Mouse (Mus musculus): ENCODE data around the gene Tmcc2. TPM values are rescaled to one million over a fixed set of nuclear protein-coding genes. Genes with fewer than 3 reads are reported as not detected.

The Tmcc2 gene
- polyA plus RNA-seq, 1 experiment from 2014 or later: 4.5 TPM

DNA sequence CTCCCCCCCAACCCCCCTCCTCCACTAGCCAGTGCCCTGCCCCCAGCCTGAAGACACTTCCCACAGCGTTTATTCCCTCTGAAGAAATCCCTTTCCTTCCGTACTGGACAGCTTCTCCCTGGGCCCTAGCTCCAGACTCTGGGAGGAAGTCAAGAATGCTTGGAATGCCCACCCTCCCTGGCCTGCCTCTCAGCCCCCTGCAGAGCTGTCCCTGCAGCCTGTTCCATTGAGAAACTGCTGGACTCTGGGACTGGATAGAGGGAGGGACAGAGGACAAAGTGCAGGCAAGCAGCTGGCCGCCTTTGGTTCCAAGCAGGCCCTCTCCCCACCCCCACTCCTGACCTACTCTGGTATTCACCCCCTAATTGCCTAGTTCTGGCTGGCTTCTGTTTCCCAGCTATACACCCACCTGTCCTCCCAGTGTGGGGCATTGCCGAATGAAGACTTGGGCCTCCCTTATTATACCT lies 57.4 kb downstream of the Tmcc2 start:
- Histone ChIP-seq H3K4me2 (ENCODE audit: low read length) (no peak overlapping the region), H3K4me3 (replicated peaks; ENCODE audit: low read depth, low read length) (no peak overlapping the region), H3K27me3 (ENCODE audit: insufficient read depth, low read length) (no peaks in the 10 kb centered on the region), H3K36me3 (ENCODE audit: insufficient read depth, low read length) (peaks cover 8% of the 10 kb centered on the region; the same call in 1 of the 2 replicates), H3K4me1 (replicated peaks; ENCODE audit: insufficient read depth, low read length) (peaks cover 44% of the 10 kb centered on the region), H3K9ac (ENCODE audit: low read depth, low read length) (peak overlapping the region; percentile 29; the same call in 1 of the 2 replicates), H3K27ac (peak overlapping the region; percentile 94), H3K9me3 (replicated peaks; ENCODE audit: low read length) (no peaks in the 10 kb centered on the region)
- ATAC-seq (replicated peaks; ENCODE audit: low FRiP score, low read depth) (peak; percentile 87), DNase-seq (ENCODE audit: low spot score) (peak; percentile 94)
- TF ChIP-seq CTCF (IDR thresholded peaks at IDR 0.05; ENCODE audit: low read depth): no peak
- 3% methylated on average over 4 of the region's 4 CpGs for WGBS

DNA sequence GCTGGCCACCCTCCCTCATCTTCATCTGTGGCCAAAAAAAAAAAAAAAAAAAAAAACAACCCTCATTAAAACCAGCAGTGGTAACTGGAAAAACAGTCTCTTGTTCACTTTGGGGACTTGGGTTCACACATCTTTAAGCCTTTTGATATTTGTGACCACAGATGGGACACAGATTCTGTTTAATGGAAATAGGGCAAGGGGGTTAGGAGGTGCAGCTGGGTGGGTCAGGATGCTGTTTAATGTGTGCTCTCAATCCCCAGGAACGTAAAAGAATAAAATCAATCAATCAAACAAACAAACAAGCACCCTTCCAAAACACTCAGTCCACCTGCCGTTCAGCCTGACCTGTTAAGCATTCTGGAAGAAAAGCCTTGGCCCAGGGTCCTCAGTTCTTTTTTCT lies 57.9 kb downstream of the Tmcc2 start:
- H3K27ac ChIP-seq: peak overlapping the region; percentile 94
- no peaks in the 10 kb centered on the region for H3K27me3 ChIP-seq (ENCODE audit: insufficient read depth, low read length)
- WGBS: 10% methylated on average over 2 of the region's 2 CpGs
- peaks cover 8% of the 10 kb centered on the region; the same call in 1 of the 2 replicates for H3K36me3 ChIP-seq (ENCODE audit: insufficient read depth, low read length)
- ATAC-seq (replicated peaks; ENCODE audit: low FRiP score, low read depth) (no peak), DNase-seq (ENCODE audit: low spot score) (no peak)
- H3K9me3 ChIP-seq (replicated peaks; ENCODE audit: low read length): no peaks in the 10 kb centered on the region
- H3K4me3 ChIP-seq (replicated peaks; ENCODE audit: low read depth, low read length): no peak overlapping the region
- TF ChIP-seq CTCF (IDR thresholded peaks at IDR 0.05; ENCODE audit: low read depth): no peak
- no peak overlapping the region for H3K9ac ChIP-seq (ENCODE audit: low read depth, low read length)
- no peak overlapping the region for H3K4me2 ChIP-seq (ENCODE audit: low read length)
- peaks cover 44% of the 10 kb centered on the region for H3K4me1 ChIP-seq (replicated peaks; ENCODE audit: insufficient read depth, low read length)

DNA sequence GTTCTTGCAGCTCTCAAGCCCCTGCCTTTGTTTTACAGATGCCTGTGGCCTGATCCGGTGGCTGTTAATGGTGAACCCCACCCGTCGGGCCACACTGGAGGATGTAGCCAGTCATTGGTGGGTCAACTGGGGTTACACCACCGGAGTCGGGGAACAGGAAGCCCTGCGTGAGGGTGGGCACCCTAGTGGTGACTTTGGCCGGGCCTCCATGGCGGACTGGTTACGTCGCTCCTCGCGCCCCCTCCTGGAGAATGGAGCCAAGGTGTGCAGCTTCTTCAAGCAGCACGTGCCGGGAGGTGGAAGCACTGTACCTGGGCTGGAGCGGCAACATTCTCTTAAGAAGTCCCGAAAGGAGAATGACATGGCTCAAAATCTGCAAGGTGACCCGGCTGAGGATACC lies 59.8 kb downstream of the Tmcc2 start:
- 92% methylated on average over 17 of the region's 17 CpGs for WGBS
- 0 out of 2 replicates have a peak, but pooled peaks have one; percentile 10 for TF ChIP-seq CTCF (IDR thresholded peaks at IDR 0.05; ENCODE audit: low read depth)
- Histone ChIP-seq H3K27ac (no peak overlapping the region), H3K36me3 (ENCODE audit: insufficient read depth, low read length) (peaks cover 8% of the 10 kb centered on the region; the same call in 1 of the 2 replicates), H3K9ac (ENCODE audit: low read depth, low read length) (no peak overlapping the region), H3K27me3 (ENCODE audit: insufficient read depth, low read length) (no peaks in the 10 kb centered on the region), H3K4me2 (ENCODE audit: low read length) (no peak overlapping the region), H3K4me3 (replicated peaks; ENCODE audit: low read depth, low read length) (no peak overlapping the region), H3K4me1 (replicated peaks; ENCODE audit: insufficient read depth, low read length) (peaks cover 45% of the 10 kb centered on the region), H3K9me3 (replicated peaks; ENCODE audit: low read length) (no peaks in the 10 kb centered on the region)
- no peak for DNase-seq (ENCODE audit: low spot score)
- ATAC-seq (replicated peaks; ENCODE audit: low FRiP score, low read depth): no peak

DNA sequence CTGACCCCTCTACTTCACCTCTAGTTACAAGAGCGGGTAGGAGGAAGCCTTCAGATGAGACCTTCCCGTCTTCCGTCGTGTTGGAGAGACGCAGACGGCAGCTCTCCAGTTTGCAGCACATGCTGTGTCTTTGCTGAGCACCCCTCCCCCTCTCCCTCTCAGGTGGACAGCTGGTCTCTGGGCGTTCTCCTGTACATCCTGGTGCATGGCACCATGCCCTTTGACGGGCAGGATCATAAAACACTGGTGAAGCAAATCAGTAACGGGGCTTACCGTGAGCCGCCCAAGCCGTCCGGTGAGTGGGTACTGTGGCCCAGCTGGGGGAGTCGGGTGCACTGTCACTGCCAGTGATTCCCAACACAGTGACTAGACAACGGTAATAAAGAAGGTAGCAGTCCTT lies 60.7 kb downstream of the Tmcc2 start:
- DNase-seq (ENCODE audit: low spot score): no peak
- 49% methylated on average over 15 of the region's 15 CpGs for WGBS

DNA sequence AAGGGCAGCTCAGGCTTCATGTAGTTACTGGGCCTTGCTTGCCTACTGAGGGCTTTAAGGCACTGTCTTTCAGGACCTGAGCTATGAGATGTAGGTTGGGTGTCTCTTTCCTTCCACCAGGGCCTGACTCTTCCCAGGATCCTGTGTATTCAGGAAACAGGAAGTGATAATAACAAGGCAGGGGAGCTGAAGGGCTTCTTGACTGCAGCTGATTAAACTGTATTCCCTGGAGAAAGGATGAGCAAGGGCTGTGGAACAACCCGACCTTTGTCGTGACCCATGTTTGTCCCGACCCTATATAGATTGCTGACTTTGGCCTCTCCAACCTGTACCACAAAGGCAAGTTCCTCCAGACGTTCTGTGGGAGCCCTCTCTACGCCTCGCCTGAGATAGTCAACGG lies 61.4 kb downstream of the Tmcc2 start:
- Histone ChIP-seq H3K4me3 (replicated peaks; ENCODE audit: low read depth, low read length) (no peak overlapping the region), H3K36me3 (ENCODE audit: insufficient read depth, low read length) (peaks cover 8% of the 10 kb centered on the region; the same call in 1 of the 2 replicates), H3K27me3 (ENCODE audit: insufficient read depth, low read length) (no peaks in the 10 kb centered on the region), H3K9ac (ENCODE audit: low read depth, low read length) (no peak overlapping the region), H3K4me1 (replicated peaks; ENCODE audit: insufficient read depth, low read length) (peaks cover 30% of the 10 kb centered on the region), H3K4me2 (ENCODE audit: low read length) (no peak overlapping the region), H3K9me3 (replicated peaks; ENCODE audit: low read length) (no peaks in the 10 kb centered on the region), H3K27ac (no peak overlapping the region)
- ATAC-seq (replicated peaks; ENCODE audit: low FRiP score, low read depth): no peak
- TF ChIP-seq CTCF (IDR thresholded peaks at IDR 0.05; ENCODE audit: low read depth): no peak
- no peak for DNase-seq (ENCODE audit: low spot score)
- WGBS: 85% methylated on average over 7 of the region's 7 CpGs

More for the DNA sequence above, 60.7 kb downstream of the Tmcc2 start:
- H3K4me2 ChIP-seq (ENCODE audit: low read length): no peak overlapping the region
- H3K9ac ChIP-seq (ENCODE audit: low read depth, low read length): no peak overlapping the region
- H3K4me1 ChIP-seq (replicated peaks; ENCODE audit: insufficient read depth, low read length): peaks cover 37% of the 10 kb centered on the region
- H3K36me3 ChIP-seq (ENCODE audit: insufficient read depth, low read length): peaks cover 8% of the 10 kb centered on the region; the same call in 1 of the 2 replicates
- no peak overlapping the region for H3K27ac ChIP-seq
- no peaks in the 10 kb centered on the region for H3K27me3 ChIP-seq (ENCODE audit: insufficient read depth, low read length)
- no peaks in the 10 kb centered on the region for H3K9me3 ChIP-seq (replicated peaks; ENCODE audit: low read length)
- H3K4me3 ChIP-seq (replicated peaks; ENCODE audit: low read depth, low read length): no peak overlapping the region
- ATAC-seq (replicated peaks; ENCODE audit: low FRiP score, low read depth): no peak
- TF ChIP-seq CTCF (IDR thresholded peaks at IDR 0.05; ENCODE audit: low read depth): no peak

DNA sequence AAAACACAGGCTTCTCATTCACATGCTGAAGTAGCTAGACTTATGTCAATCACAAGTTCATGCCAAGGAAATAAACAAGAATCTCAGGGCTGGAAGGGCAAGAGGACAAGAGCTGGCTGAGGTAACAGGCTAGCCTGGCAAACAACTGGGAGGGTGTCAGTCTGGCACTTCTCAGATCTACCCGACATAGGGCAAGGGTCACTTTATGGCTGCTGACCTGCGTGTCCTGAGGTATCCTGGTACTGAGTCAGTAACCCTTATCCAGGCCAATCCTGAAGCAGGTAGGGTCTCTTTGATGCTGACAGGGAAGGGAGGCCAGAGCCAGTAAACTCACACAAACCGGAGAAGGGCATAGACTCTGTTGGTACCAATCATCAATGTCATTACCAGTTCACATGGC lies 62.5 kb downstream of the Tmcc2 start:
- WGBS: 58% methylated on average over 3 of the region's 3 CpGs
- Histone ChIP-seq H3K4me3 (replicated peaks; ENCODE audit: low read depth, low read length) (no peak overlapping the region), H3K27ac (no peak overlapping the region), H3K9ac (ENCODE audit: low read depth, low read length) (no peak overlapping the region), H3K9me3 (replicated peaks; ENCODE audit: low read length) (no peaks in the 10 kb centered on the region), H3K36me3 (ENCODE audit: insufficient read depth, low read length) (peaks cover 8% of the 10 kb centered on the region; the same call in 1 of the 2 replicates), H3K27me3 (ENCODE audit: insufficient read depth, low read length) (no peaks in the 10 kb centered on the region), H3K4me1 (replicated peaks; ENCODE audit: insufficient read depth, low read length) (peaks cover 20% of the 10 kb centered on the region), H3K4me2 (ENCODE audit: low read length) (no peak overlapping the region)
- TF ChIP-seq CTCF (IDR thresholded peaks at IDR 0.05; ENCODE audit: low read depth): no peak
- ATAC-seq (replicated peaks; ENCODE audit: low FRiP score, low read depth): no peak
- no peak for DNase-seq (ENCODE audit: low spot score)

DNA sequence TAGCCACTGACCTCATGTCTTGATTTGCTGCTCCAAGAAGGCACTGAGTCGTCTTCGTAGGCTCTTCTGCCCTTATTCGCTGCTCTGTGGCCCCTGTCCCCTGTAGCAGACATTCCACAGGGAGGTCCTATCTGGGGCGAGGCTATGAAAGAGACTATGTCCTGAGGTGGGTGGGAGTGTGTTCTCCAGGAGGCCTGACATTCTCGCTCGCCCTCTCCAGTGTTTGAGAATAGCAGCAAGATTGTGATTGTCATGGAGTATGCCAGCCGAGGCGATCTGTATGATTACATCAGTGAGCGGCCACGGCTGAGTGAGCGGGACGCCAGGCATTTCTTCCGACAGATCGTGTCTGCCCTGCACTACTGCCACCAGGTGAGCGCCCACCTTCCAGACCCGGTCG lies 63.6 kb downstream of the Tmcc2 start:
- Histone ChIP-seq H3K27me3 (ENCODE audit: insufficient read depth, low read length) (no peaks in the 10 kb centered on the region), H3K27ac (no peak overlapping the region), H3K4me3 (replicated peaks; ENCODE audit: low read depth, low read length) (no peak overlapping the region), H3K4me2 (ENCODE audit: low read length) (no peak overlapping the region), H3K36me3 (ENCODE audit: insufficient read depth, low read length) (peaks cover 8% of the 10 kb centered on the region; the same call in 1 of the 2 replicates), H3K9ac (ENCODE audit: low read depth, low read length) (no peak overlapping the region), H3K4me1 (replicated peaks; ENCODE audit: insufficient read depth, low read length) (peaks cover 13% of the 10 kb centered on the region; the same call in 1 of the 2 replicates), H3K9me3 (replicated peaks; ENCODE audit: low read length) (no peaks in the 10 kb centered on the region)
- no peak for ATAC-seq (replicated peaks; ENCODE audit: low FRiP score, low read depth)
- whole genome bisulfite sequencing: 56% methylated on average over 17 of the region's 17 CpGs
- TF ChIP-seq CTCF (IDR thresholded peaks at IDR 0.05; ENCODE audit: low read depth): no peak
- DNase-seq (ENCODE audit: low spot score): no peak

All from kidney, postnatal 0 days (tissue).